Mouse (Mus musculus) cerebellum, adult 11 months (tissue): ENCODE data around the gene Scgb2b27.
"Not testable (repeated sequence)": the region's sequence is repeated elsewhere in the genome, so short reads cannot be mapped to it uniquely, and the experiment has no call there.

ENCODE experiments used
- DNase-seq: peaks from one replicate; pipeline ENCODE4 v3.0.0; 2022

The Scgb2b27 gene

GRCm38 (mm10) chr7:34013842-34014241, at the start of gene Scgb2b27:
Gene Scgb2b27, minus strand, starts transcription at chr7:34013942.
- DNase-seq, result no peak

GRCm38 (mm10) chr7:34036076-34036815, 22.5 kb upstream of the Scgb2b27 start:
- not testable (repeated sequence) for DNase-seq

GRCm38 (mm10) chr7:34034579-34034978, 20.8 kb upstream of the Scgb2b27 start:
- DNase-seq, result not testable (repeated sequence)

GRCm38 (mm10) chr7:34030026-34030425, 16.3 kb upstream of the Scgb2b27 start:
- DNase-seq, result no peak

GRCm38 (mm10) chr7:34027202-34027601, 13.5 kb upstream of the Scgb2b27 start:
- DNase-seq, result not testable (repeated sequence)

- DNase-seq, result no peak
These were observed 11.9 kb upstream of the Scgb2b27 start for GRCm38 (mm10) chr7:34025641-34026040.

- not testable (repeated sequence) for DNase-seq
These were observed 7.4 kb upstream of the Scgb2b27 start, which contains the start of gene Scgb1b27 for GRCm38 (mm10) chr7:34021183-34021582. Gene Scgb1b27, plus strand, starts transcription at chr7:34021483.

- DNase-seq, result not testable (repeated sequence)
These were observed 31.5 kb downstream of the Scgb2b27 start for GRCm38 (mm10) chr7:33982281-33982680.
